In genomic region chr4:62289226-62289625, GRCm38 (mm10) we compare ENCODE assay signal across 29 mouse cellular contexts. TPM values are rescaled to one million over a fixed set of nuclear protein-coding genes. Genes with fewer than 3 reads are reported as not detected.
DNase-seq lines count a peak whose midpoint lies in the region; ATAC-seq lines count a peak whose summit lies in the region.
"Had no signal": no experiment of that assay in that cellular context is flagged by ENCODE, and none has a peak within 500 bp of the region (broad histone marks: within the 10 kb centered on the region; RNA-seq: fewer than 3 reads in every experiment).

No protein-coding gene starts in this region.

- no peak overlapping the region for H3K4me2 ChIP-seq in heart, embryonic 11.5 days
- H3K4me2 ChIP-seq: forebrain, embryonic 13.5 days; heart, embryonic 13.5 days; hindbrain, embryonic 13.5 days; limb, embryonic 15.5 days; lung, embryonic 14.5 days; midbrain, embryonic 15.5 days; neural tube, embryonic 15.5 days had no signal

- H3K9ac ChIP-seq in heart, embryonic 11.5 days (ENCODE audit: low read depth, low read length), result no peak overlapping the region
- H3K9ac ChIP-seq: forebrain, embryonic 13.5 days; heart, embryonic 13.5 days; hindbrain, embryonic 13.5 days; limb, embryonic 15.5 days; liver, embryonic 14.5 days; lung, embryonic 14.5 days; midbrain, embryonic 15.5 days; neural tube, embryonic 15.5 days had no signal

- peaks cover 8% of the 10 kb centered on the region for H3K4me1 ChIP-seq in heart, embryonic 11.5 days (ENCODE audit: control insufficient read depth, insufficient read depth, low read length)

- WGBS in heart, embryonic 11.5 days (ENCODE audit: insufficient replicate concordance), result 69% methylated on average over 7 of the region's 7 CpGs

- ATAC-seq in heart, embryonic 11.5 days (replicated peaks; ENCODE audit: insufficient number of reproducible peaks, low FRiP score, low TSS enrichment), result no peak
- ATAC-seq: forebrain, embryonic 13.5 days; intestine, embryonic 16.5 days; midbrain, embryonic 15.5 days had no signal

- H3K27me3 ChIP-seq in heart, embryonic 11.5 days (ENCODE audit: control insufficient read depth, insufficient read depth, low read length), result no peaks in the 10 kb centered on the region
- H3K27me3 ChIP-seq: forebrain, embryonic 13.5 days; heart, embryonic 13.5 days; hindbrain, embryonic 13.5 days; limb, embryonic 15.5 days; midbrain, embryonic 15.5 days; neural tube, embryonic 15.5 days had no signal

- H3K27ac ChIP-seq in heart, embryonic 11.5 days (ENCODE audit: low read depth, low read length), result no peak overlapping the region
- H3K27ac ChIP-seq: forebrain, embryonic 13.5 days; heart, embryonic 13.5 days; hindbrain, embryonic 13.5 days; kidney, postnatal 0 days; limb, embryonic 10.5 days; limb, embryonic 15.5 days; liver, embryonic 14.5 days; midbrain, embryonic 10.5 days; midbrain, embryonic 15.5 days; neural tube, embryonic 15.5 days; stomach, postnatal 0 days had no signal

- no peak overlapping the region for H3K4me3 ChIP-seq in heart, embryonic 11.5 days (ENCODE audit: low read depth, low read length)
- H3K4me3 ChIP-seq: forebrain, embryonic 13.5 days; heart, embryonic 13.5 days; hindbrain, embryonic 13.5 days; limb, embryonic 10.5 days; limb, embryonic 15.5 days; midbrain, embryonic 10.5 days; midbrain, embryonic 15.5 days; neural tube, embryonic 15.5 days had no signal

- peak; percentile 3 to 18 for DNase-seq in adrenal gland, adult 18-20 months (ENCODE audit: low spot score in 2 of 2)
- DNase-seq in adrenal gland, adult 8-10 months, result no peak
- peak; percentile 21 to 34 for DNase-seq in heart, adult 9 months (ENCODE audit: low spot score in 2 of 2)
- DNase-seq in spleen, postnatal 4 days (ENCODE audit: low spot score in 2 of 2), result peak; percentile 7 to 40
- DNase-seq in spleen, postnatal 14 days (ENCODE audit: low spot score in 2 of 2), result no peak
- DNase-seq in retina, postnatal 1 day, result peak; percentile 45
- no peak for DNase-seq in cerebellum, postnatal 10 days
- DNase-seq: adrenal gland, postnatal 25 days; cerebellum, postnatal 25 days; gastrocnemius, postnatal 25 days; kidney, adult 8-10 months; kidney, postnatal 4 days; lung, embryonic 14.5 days; lung, postnatal 14 days; right cerebral cortex, postnatal 25 days had no signal

- H3K36me3 ChIP-seq in heart, embryonic 11.5 days (ENCODE audit: control insufficient read depth, insufficient read depth, low read length), result no peaks in the 10 kb centered on the region
- H3K36me3 ChIP-seq: limb, embryonic 10.5 days; midbrain, embryonic 10.5 days; midbrain, embryonic 15.5 days had no signal

- H3K9me3 ChIP-seq in heart, embryonic 11.5 days (replicated peaks; ENCODE audit: control insufficient read depth, low read length), result no peaks in the 10 kb centered on the region
- H3K9me3 ChIP-seq: forebrain, embryonic 13.5 days; G1E; heart, embryonic 13.5 days; hindbrain, embryonic 13.5 days; limb, embryonic 10.5 days; limb, embryonic 15.5 days; midbrain, embryonic 10.5 days; midbrain, embryonic 15.5 days; neural tube, embryonic 15.5 days had no signal

RNA-seq across cellular contexts. Expression of gene Slc31a2, which starts 26.9 kb away (rescaled TPM):
- total RNA-seq in adrenal gland, adult 18-20 months (2021), result 10 to 100 TPM; 27.0 to 28.3 TPM
- 10 to 100 TPM; 41.7 to 74.1 (median 56.4) TPM for total RNA-seq in adrenal gland, adult 8-10 months (2022)
- 14.4 and 15.4 TPM in 2 replicates for polyA plus RNA-seq in heart, embryonic 11.5 days (2014; fragmentation: Nextera tagmentation; extraction: Ambion mirVana)

RNA-seq across cellular contexts. Expression of gene Zfp37, which starts 58.4 kb away (rescaled TPM):
- 1 to 10 TPM; 4.7 to 4.8 TPM for total RNA-seq in adrenal gland, adult 18-20 months (2021)
- 10 to 100 TPM in 2 of 4 experiments, 1 to 10 TPM in 2; 7.0 to 10.9 (median 9.2) TPM for total RNA-seq in adrenal gland, adult 8-10 months (2022)
- 8.9 and 9.0 TPM in 2 replicates for polyA plus RNA-seq in heart, embryonic 11.5 days (2014; fragmentation: Nextera tagmentation; extraction: Ambion mirVana)
- polyA plus RNA-seq: G1E had no signal

Comparison
In these comparisons a context has a peak if more than half of its experiments do, and no peak if none do; other contexts are left out.
1. DNase-seq: peak in adrenal gland, adult 18-20 months (2 of 2), heart, adult 9 months (2 of 2), spleen, postnatal 4 days (2 of 2) and retina, postnatal 1 day (single experiment); none in adrenal gland, adult 8-10 months (single experiment), spleen, postnatal 14 days (0 of 2) and cerebellum, postnatal 10 days (0 of 2).